Mouse (Mus musculus) embryonic fibroblast, embryonic 13.5 days (primary cell): ENCODE results near the gene Nudcd3. TPM values are rescaled to one million over a fixed set of nuclear protein-coding genes. Genes with fewer than 3 reads are reported as not detected.

Experiments used
- H3K27ac ChIP-seq: 2 replicates; pipeline ENCODE4 v1.5.1; 2012; ENCODE audit warnings: low read length, control low read depth, inconsistent platforms; ENCODE audit not compliant: insufficient read depth
- H3K4me1 ChIP-seq: 2 replicates; pipeline ENCODE4 v1.6.1; 2011; ENCODE audit warnings: low read length; ENCODE audit not compliant: control insufficient read depth, insufficient read depth
- H3K4me3 ChIP-seq: 2 replicates; pipeline ENCODE4 v1.5.1; 2011; ENCODE audit warnings: mild to moderate bottlenecking, control low read depth, low read length; ENCODE audit not compliant: insufficient read depth
- CTCF ChIP-seq: IDR thresholded peaks from 2 replicates; pipeline ENCODE4 v1.5.1; 2011; ENCODE audit warnings: mild to moderate bottlenecking, control low read depth, low read length, moderate library complexity, borderline replicate concordance; ENCODE audit not compliant: insufficient read depth
- POLR2A ChIP-seq: IDR thresholded peaks from 2 replicates; pipeline ENCODE4 v1.6.1; 2011; ENCODE audit warnings: low read depth, mild to moderate bottlenecking, control low read depth, low read length, moderate library complexity
- polyA plus RNA-seq: library from polyadenylated mRNA; stranded (reverse); fragments of >200 nt; gene quantifications from 2 replicates; pipeline ENCODE4 v1.2.4, GENCODE M21; 2011; ENCODE audit warnings: low read depth; ENCODE audit not compliant: missing spikeins, insufficient read length

Nudcd3 gene
- polyA plus RNA-seq, 1 experiment = 40.5 TPM

DNA sequence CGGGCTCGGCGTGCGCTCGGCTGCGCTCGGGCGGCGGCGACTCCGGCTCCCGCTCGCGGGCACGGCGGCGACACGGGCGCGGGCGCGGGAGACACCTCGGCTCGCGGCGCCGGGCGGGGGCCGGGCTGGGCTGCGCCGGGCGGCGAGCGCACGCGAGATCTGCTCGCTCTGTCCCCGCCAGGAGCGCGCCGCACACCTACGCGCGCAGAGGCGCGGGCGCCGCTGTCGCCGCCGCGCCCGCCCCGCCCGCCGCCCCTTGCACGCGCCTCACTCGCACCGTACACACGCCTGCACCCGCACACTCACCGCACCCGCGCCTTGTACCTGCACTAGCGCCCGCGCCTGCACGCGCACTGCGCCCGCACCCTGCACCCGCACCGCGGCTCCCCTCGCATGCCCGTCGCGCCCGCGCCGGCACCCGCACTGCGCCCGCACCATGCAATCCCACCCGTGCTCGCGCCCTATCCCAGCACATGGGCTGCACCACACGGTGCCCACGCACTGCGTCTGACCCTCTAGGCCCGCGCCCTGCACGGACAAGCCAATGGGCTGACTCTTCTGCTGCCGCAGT is 134.6 kb downstream of the Nudcd3 start:
- no peaks in the 10 kb centered on the region for H3K4me1 ChIP-seq
- H3K27ac ChIP-seq = no peak overlapping the region
- H3K4me3 ChIP-seq = no peak overlapping the region
- TF ChIP-seq CTCF (no peak), POLR2A (no peak)

DNA sequence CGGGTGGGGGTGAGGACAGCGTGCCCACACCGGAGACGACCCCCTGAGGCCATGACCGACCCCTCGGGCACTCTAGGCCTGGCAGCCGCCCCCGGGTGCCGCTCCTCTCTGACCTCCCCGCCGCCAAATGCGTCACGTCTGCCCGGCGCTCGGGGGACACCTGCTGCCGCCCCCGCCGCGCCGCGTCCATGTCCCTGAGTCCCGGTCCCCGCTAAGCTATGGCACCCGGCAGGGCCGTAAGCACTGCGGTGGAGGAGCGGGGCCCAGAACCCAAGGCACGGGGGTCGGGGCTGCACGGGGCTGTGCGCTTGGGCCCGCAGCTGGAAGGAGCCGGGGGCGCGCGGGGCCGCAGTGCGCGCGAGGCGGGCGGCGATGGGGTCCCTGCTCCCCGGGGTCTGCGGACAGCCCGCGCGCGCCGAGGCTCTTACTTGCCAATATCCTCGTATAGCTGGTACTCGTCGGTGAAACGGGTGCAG is 135.1 kb downstream of the Nudcd3 start:
- H3K27ac ChIP-seq = no peak overlapping the region
- H3K4me1 ChIP-seq = no peaks in the 10 kb centered on the region
- no peak overlapping the region for H3K4me3 ChIP-seq
- no peak for TF ChIP-seq POLR2A
- no peak for TF ChIP-seq CTCF

DNA sequence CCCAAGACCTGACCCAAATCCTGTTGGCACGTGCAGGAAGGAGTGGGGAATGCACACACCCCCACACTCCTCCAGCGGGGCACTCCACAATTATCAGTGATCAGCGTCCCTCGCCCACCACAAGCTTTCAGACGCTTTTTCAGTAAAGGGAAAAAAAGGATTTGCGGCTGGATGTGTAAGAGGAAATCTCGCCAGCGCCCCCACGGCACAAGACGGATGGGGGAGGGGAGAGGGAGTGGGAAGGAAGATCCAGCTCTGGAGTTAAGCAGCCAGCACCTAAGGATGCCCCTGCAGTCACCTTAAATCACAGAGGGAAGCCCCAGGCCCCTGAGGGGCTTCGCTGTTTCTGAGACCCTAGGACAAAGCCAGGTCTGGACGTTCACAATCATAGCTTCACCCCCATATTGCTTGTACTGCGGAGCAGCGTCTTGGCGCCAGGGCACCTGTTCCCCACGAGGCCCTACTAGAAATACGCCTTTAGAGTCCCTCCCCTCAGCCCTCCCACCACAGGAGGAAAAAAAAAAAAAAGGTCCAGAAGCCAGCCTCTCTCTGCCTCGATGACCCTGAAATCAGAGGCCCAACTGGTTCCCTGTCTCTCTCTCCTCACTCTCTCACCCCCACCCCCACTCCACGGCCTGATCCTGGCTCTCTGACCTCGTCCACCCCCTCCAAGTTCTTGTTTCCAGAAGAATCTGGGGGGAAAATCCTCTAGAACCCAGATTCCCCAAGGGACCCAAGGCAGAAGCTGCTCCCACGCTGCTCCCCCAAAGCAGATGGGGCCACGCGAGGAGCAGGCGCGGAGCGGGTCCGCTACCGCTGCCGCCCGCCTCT is 135.8 kb downstream of the Nudcd3 start:
- H3K4me3 ChIP-seq = no peak overlapping the region
- no peaks in the 10 kb centered on the region for H3K4me1 ChIP-seq
- TF ChIP-seq CTCF = no peak
- no peak for TF ChIP-seq POLR2A

DNA sequence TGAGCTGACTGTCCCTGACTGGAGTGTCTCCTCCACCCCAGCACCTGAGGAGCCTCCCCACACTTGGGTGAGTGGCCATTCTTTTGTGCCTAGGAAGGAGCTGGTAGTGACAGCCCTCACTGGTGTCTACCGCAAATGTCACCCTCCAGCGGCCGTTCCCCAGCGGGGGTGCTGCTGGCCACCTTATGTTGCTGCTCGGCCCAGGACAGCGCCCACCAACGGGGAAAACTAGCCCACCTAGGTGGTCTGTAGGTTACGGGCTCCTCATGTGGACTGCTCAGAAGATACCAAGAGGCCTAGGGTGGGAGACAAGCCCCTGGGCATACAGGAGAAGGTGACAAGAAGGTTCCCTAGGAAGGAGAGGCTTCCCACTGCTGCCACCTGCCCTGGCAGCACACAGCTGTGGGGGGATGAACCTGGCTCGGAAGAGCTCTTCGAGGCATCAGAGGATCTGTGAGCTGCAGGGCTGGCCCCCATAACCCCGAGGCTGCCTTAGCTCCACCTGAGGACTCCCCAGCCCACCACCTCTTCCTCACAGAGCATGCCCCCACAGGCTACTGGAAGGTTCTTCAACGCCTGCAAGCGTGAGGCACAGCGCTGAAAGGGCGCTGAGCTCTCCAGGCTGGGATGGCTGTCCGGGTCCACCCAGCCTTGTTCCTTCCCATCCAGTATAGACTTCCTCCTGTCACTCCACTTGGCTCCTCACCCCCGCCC is 136.6 kb downstream of the Nudcd3 start:
- Histone ChIP-seq H3K4me3 (no peak overlapping the region), H3K4me1 (no peaks in the 10 kb centered on the region), H3K27ac (no peak overlapping the region)
- TF ChIP-seq POLR2A = no peak
- TF ChIP-seq CTCF = no peak

More for the DNA sequence above, 135.8 kb downstream of the Nudcd3 start:
- no peak overlapping the region for H3K27ac ChIP-seq

DNA sequence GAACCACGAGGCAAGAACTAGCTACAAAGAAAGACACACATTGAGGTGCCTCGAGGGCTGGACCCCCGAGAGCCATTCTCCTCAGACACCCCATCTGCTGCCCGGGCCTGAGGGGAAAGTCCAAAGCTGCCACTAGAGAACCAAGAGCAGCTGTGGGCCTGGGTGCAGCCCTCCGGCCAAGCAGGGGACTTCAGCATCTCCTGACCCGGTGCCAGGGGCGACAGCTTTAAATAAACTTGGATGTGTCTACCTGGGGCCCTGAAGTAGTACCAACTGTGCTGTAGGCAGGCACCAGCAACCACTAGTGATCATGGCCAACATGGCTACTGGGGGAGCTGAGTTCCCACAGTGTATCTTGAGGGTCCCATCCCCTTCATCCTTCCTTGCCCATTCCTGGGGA is 137.2 kb downstream of the Nudcd3 start:
- H3K4me1 ChIP-seq = no peaks in the 10 kb centered on the region
- H3K27ac ChIP-seq = no peak overlapping the region
- H3K4me3 ChIP-seq = no peak overlapping the region
- TF ChIP-seq CTCF (no peak), POLR2A (no peak)

DNA sequence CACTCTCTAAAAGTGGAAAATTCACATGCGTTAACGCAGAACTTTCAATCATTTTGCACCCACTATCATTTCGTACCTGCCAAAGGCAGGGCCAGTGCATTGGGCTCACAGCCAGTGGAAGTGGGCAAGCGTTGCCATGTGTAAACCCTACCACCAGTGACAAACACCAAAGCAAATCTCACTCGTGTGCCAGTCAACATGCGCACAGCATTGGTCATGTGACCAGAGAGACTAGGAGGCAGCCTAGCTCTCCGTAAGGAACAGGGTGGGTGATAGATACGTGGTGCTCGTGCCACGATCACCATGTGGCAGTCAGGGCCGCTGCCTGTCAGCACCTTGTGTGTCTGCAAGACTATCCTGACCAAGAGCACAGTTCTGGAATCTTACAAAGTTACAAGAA is 137.9 kb downstream of the Nudcd3 start:
- TF ChIP-seq POLR2A = no peak
- no peak for TF ChIP-seq CTCF
- H3K4me3 ChIP-seq = no peak overlapping the region
- no peaks in the 10 kb centered on the region for H3K4me1 ChIP-seq
- H3K27ac ChIP-seq = no peak overlapping the region

DNA sequence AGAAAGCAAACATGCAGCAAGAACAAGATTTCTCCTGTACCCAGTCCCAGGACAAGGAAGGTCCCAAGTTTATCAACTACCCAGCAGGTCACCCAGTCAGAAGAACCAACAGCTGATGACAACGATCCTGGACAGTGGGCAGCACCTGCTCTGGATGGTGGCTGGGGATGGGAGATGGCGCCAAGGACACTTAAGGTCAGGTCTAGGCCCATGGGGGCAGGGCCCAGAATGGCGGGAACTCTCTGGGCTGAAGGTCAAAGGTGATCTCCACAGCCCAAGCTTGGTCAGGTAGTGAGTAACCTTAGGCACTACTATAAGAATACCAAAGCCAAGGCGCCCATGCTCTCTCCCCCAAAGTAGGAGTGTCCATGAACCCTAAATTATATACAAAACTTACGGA is 138.3 kb downstream of the Nudcd3 start:
- no peak for TF ChIP-seq POLR2A
- TF ChIP-seq CTCF = no peak
- no peak overlapping the region for H3K4me3 ChIP-seq
- H3K4me1 ChIP-seq = no peaks in the 10 kb centered on the region
- H3K27ac ChIP-seq = no peak overlapping the region

DNA sequence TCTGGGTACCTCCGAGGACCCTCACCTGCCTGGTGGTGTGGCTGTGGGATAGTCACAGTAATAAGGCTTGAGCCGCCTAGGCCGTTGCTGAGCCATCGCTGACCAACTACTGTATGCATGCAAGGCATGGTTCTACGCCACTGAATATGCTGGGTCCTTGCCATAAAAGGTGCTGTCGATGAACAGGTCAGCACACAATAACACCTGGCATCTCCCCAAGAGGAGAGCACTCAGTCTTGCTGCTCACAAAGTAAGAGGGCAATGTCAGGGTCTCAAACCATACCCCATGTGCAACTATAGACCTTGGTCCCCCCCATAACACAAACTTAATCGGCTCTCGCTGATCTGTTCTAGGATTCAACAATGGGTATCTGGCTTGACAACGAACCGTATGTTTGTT is 141.1 kb downstream of the Nudcd3 start:
- no peak for TF ChIP-seq CTCF
- no peak for TF ChIP-seq POLR2A
- Histone ChIP-seq H3K4me1 (no peaks in the 10 kb centered on the region), H3K27ac (no peak overlapping the region)

More for the DNA sequence above, 141.1 kb downstream of the Nudcd3 start:
- no peak overlapping the region for H3K4me3 ChIP-seq

Other genes starting within 250 kb of the Nudcd3 start
- 105 and 114 TPM in 2 replicates for gene Ykt6, start 244.7 kb downstream of the Nudcd3 start, polyA plus RNA-seq
- gene Camk2b, start 134.1 kb downstream of the Nudcd3 start, polyA plus RNA-seq = 0.78 and 0.97 TPM in 2 replicates
- gene A730071L15Rik, start 386 bp downstream of the Nudcd3 start, polyA plus RNA-seq = 0.30 TPM in 1 of 2 replicates, not detected in the other
- not detected in 2 replicates for gene Npc1l1, start 29.7 kb upstream of the Nudcd3 start, polyA plus RNA-seq
- gene Ddx56, start 67.4 kb upstream of the Nudcd3 start, polyA plus RNA-seq = 38.5 and 39.4 TPM in 2 replicates
- gene Tmed4, start 74.5 kb upstream of the Nudcd3 start, polyA plus RNA-seq = 60.9 and 63.0 TPM in 2 replicates
- 75.8 and 89.6 TPM in 2 replicates for gene Ogdh, start 91.2 kb upstream of the Nudcd3 start, polyA plus RNA-seq
- 18.5 and 22.0 TPM in 2 replicates for gene Zmiz2, start 188.7 kb upstream of the Nudcd3 start, polyA plus RNA-seq
- 2,412 and 2,425 TPM in 2 replicates for gene Ppia, start 215.0 kb upstream of the Nudcd3 start, polyA plus RNA-seq
- gene H2afv, start 244.0 kb upstream of the Nudcd3 start, polyA plus RNA-seq = 55.9 and 74.5 TPM in 2 replicates